Mouse (Mus musculus): ENCODE data around the gene Zfpl1.

GRCm38 (mm10) chr19:6101186-6101585, 16.4 kb upstream of the Zfpl1 start:
- TF ChIP-seq CTCF (IDR thresholded peaks at IDR 0.05; ENCODE audit: low read depth) (no peak), EP300 (IDR thresholded peaks at IDR 0.05; ENCODE audit: low read depth) (no peak)

Data from heart, postnatal 0 days (tissue).